Mouse (Mus musculus): ENCODE results near the gene Bdh1. TPM values are rescaled to one million over a fixed set of nuclear protein-coding genes. Genes with fewer than 3 reads are reported as not detected.

The Bdh1 gene
- total RNA-seq, 2 experiments from 2014 or later = 0.56 to 1.5 TPM

- no peak for ATAC-seq (ENCODE audit: poor library complexity, severe bottlenecking)
Measured at GRCm38 (mm10) chr16:31428335-31428674, 6.2 kb downstream of the Bdh1 start.

DNA sequence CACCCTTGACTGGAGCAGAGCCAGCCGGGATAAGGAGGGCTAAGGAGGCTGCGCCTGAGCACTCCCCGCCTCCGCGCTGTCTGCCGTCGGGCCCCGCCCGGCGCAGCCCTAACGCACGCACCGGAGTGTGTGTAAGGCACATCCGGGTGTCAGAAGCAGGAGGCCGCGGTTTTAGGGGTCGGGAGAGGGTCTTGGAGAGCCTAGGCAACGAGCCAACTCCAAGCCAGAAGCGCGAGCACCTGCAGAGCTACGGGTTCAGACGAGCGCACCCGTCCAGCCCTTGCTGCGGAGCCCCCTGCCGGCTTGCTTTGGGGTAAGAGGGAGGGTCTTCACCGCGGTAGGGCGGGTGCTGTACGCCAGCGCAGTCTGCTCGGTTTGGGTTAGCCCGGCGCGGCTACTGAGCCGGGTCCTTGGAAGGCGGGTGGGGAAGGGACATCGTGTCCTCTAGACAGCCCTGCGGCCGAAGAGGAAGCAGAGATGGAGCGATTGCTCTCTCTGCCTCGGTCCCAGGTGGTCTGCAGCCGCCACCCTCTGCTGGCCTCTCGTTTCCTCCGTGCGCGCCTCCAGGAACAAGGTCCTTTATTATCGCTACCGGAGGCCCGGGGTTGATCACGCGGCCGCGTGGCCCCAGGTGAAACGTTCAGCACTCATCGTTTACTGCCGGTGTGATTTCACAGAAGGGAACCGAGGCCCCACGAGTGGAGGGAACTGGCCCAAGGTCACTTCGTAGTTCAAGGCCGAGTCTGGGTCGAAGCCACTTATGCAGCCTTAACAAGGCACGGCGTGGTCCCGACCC, 6.8 kb downstream of the Bdh1 start:
- peak; percentile 31; the same call in 1 of the 2 replicates for ATAC-seq (ENCODE audit: poor library complexity, severe bottlenecking)

DNA sequence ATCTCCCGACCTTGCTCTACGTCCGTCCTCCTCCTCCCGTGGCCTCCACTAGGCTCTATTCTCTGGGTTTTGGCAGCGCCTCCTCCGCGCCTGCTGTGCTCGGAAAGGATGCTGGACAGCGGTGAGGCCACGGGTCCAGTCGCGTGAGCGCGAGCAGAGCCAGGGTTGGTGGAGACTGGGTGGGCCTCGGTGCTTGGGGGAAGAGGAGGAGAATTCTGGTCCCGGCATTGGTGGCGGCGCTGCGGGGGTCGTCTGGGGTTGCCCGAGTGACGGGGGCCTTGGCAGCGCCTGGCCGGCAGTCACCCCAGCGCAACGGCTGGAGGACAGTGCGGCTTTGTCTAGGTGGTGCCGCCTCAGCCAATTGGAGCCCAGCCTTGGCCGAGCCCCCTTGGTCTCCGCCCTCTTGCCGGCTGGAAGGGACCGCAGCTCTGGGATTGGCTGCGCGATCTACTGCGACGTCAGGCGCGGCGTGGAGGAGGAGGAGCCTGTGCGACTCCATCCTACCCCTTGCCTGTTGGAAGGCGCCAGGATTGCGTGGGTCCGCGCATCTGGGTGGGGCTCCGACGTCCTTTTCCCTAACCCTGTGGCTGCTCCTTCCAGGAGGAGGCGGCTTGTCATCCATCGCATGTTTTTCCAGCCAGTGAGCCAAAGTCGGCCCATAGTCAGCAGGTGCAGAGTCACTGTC, 7.5 kb downstream of the Bdh1 start:
- ATAC-seq (ENCODE audit: poor library complexity, severe bottlenecking) = peak; percentile 78

DNA sequence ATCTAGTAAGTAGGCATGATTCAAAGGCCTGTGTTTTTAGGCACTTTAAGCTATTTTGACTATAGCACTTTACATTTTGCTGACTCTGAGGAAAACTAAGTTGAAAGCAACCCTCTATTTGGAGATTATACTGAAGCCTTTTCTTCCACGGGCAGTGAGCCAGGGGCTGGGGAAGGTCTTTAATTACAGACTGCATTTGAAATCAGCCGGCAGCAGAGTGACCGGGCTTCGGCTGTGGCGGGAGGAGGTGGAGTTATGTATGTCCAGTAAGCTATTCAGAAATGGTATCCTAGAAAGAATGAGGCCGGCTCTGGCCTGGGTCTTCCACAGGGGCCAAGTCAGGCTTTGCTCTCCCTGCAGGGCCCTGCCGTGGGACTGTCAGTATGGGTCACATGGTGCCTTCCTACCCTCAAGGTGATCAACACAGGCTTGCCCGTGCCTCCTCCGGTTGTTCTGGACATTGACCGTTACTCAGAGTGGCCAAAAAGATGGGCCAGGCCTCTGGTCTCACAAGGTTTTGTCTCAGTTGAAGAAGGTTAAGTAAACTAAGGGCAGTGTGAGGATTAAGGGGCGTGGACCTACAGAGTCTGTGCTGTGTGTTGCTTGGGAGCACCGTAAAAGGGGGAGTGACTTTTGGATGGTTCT, 11.5 kb downstream of the Bdh1 start:
- ATAC-seq (ENCODE audit: poor library complexity, severe bottlenecking) = no peak

DNA sequence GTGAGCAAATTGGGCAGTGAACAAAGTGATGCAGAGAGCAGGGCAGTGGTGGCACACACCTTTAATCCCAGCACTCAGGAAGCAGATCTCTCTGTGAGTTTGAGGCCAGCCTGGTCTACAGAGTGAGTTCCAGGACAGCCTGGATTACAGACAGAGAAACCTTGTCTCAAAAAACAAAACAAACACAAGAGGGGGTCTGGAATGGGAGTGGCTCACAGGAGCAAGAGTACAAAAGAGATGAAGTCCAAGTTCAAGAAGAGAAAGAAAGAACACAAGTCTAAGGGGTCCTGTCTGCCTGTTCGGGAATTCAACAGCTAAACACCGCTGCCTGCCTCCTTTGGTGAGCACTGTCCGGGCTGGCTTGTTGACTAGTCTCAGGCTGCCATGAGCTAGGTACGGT, 13.1 kb downstream of the Bdh1 start:
- ATAC-seq (ENCODE audit: poor library complexity, severe bottlenecking) = no peak

GRCm38 (mm10) chr16:31436085-31436484, 14.0 kb downstream of the Bdh1 start:
- no peak for ATAC-seq (ENCODE audit: poor library complexity, severe bottlenecking)

- no peak for ATAC-seq (ENCODE audit: poor library complexity, severe bottlenecking)
Measured at GRCm38 (mm10) chr16:31437358-31437757, 15.3 kb downstream of the Bdh1 start.

GRCm38 (mm10) chr16:31439529-31439928, 17.4 kb downstream of the Bdh1 start:
- ATAC-seq (ENCODE audit: poor library complexity, severe bottlenecking) = no peak

DNA sequence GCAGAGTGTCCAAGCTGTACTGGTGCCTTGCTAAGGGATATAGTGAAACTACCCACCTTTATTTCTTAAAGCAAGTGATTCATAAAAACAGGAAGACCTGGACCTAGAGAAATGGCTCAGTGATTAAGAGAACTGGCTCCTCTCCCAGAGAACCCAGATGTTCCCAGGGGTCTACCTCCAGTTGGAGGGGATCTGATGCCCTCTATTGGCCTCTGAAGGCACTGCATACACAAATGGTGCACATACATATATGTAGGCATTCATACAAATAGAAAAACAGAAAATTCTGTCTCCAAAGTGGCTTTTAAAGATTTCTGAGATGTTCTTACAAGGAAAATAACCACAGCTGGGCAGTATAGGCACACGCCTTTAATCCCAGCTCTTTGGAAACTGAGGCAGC, 18.0 kb downstream of the Bdh1 start:
- ATAC-seq (ENCODE audit: poor library complexity, severe bottlenecking) = no peak

GRCm38 (mm10) chr16:31444521-31444920, 22.4 kb downstream of the Bdh1 start:
- no peak for ATAC-seq (ENCODE audit: poor library complexity, severe bottlenecking)

GRCm38 (mm10) chr16:31446067-31446853, 24.2 kb downstream of the Bdh1 start:
- no peak for ATAC-seq (ENCODE audit: poor library complexity, severe bottlenecking)

DNA sequence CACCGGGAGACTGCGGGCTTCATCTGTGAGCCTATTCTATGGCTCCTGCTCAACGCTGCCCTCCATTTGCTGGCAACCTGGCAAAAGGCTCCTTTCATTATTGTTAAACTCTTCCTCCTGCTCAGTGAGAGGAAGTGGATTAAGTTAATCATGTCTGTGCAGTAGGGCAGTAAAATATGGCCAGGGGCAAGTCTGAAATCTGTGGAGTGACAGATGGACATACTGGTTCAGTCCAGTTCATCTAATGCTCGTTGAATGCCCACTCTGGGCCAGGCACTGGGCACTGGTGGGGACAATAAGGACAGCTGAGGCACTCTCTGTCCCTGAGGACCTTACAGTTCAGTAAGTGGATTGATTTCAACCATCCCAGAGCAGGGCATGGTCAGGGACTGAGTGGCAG, 27.9 kb downstream of the Bdh1 start:
- ATAC-seq (ENCODE audit: poor library complexity, severe bottlenecking) = no peak

GRCm38 (mm10) chr16:31451235-31451634, 29.2 kb downstream of the Bdh1 start:
- ATAC-seq (ENCODE audit: poor library complexity, severe bottlenecking) = no peak

DNA sequence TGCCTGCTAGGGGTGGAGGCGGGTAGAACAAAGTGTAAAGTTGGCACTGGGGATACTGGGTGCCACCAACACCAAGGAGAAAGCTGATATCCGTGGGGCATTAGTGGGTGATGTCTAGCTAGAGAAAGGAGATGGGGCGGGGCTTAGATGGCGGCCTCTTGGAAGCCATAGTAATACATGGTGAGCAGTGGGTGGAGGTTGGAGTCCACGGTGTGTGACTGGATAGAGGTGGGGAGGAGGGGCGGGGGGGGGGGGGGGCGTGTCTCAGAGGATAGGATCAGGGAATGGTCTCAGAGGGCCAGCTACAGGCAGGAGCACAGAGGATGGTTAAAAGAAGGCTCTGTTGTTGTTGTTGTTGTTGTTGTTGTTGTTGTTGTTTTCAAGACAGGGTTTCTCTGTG, 30.4 kb downstream of the Bdh1 start:
- ATAC-seq (ENCODE audit: poor library complexity, severe bottlenecking) = no peak

DNA sequence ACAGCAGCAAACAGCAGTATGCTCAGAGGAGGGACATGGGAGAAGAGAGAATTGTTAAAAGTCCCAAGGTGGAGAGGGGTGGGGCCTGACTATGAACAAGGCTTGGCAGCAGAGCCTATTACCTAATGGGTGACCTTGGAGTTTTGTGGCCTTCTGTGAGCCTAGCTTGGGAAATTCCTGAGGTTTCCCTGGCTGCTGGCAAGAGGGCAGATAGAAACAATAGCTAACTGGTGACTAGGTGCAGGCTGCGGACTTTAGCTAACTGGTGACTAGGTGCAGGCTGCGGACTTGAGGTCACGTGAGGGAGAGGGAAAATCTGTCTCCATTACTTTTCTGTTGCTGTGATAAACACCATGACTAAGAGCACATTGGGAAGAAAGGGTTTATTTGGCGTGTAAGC, 31.9 kb downstream of the Bdh1 start:
- no peak for ATAC-seq (ENCODE audit: poor library complexity, severe bottlenecking)

DNA sequence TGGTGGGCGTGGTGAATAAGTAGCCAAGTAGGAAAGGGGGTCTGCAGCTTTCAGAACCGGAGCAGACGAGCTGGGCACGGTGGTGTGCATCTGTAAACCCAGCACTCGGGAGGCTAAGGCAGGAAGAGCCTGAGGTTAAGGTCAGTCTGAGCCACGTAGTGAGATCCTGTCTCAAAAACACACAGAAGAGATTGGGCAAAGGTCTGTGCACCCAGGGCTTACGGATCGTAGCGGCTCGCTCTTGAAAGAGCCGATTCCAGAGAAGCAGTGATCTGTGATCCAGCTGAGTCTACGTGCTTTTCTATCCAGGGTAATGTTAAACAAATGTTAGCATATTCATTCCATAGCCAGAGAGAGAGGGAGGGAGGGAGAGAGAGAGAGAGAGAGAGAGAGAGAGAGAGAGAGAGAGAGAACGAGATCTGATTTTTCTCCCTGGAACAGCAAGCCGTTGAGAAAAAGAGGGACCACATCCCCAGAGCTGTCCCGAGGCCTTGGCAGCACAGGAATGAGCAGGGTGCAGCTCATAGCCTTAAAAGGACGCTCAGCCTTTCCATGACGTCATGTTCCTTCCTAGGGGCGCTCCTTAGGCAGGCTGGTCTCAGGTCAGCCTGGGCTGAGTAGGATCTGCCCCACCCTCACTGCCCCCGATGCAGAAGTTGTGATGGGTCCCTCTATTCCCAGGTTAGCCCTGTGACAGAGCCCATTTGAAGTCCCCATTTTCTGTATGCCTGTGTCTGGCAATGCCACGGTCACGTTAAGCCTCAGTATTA, 33.4 kb downstream of the Bdh1 start:
- ATAC-seq (ENCODE audit: poor library complexity, severe bottlenecking) = no peak

DNA sequence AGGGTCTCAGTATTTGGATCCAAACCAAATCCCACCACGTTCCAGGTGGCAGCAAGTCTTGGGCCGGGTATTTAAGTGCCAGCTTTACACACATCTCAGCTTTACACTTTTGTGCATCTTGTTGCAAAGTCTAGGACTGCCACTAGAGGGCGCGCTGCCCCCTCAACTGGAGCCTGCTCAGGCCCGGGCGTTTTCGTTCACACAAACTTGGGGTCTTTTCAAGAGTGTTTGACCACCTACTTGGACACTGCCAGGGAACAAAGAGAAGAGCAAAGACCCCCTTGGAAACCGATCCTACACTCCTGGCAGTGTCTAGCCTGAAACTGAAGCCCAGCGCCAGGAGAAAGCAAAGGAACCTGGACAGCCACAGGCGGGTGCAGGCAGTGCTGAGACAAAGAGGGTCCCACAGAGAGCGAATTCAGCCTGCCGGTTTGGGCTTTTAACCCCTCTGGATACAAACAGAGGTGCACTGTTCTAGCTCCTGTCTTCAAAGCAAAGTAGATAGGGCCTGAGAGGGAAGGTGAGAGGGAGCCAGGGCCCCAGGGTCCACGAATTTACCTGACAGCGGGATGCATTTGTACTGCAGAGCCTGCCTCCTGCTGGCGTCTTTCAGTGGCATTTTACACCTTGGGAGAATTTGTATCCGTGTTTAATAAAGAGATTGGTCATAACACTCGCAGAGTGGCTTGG, 36.3 kb downstream of the Bdh1 start:
- 0 out of 2 replicates have a peak, but pooled peaks have one; percentile 40 for ATAC-seq (ENCODE audit: poor library complexity, severe bottlenecking)

DNA sequence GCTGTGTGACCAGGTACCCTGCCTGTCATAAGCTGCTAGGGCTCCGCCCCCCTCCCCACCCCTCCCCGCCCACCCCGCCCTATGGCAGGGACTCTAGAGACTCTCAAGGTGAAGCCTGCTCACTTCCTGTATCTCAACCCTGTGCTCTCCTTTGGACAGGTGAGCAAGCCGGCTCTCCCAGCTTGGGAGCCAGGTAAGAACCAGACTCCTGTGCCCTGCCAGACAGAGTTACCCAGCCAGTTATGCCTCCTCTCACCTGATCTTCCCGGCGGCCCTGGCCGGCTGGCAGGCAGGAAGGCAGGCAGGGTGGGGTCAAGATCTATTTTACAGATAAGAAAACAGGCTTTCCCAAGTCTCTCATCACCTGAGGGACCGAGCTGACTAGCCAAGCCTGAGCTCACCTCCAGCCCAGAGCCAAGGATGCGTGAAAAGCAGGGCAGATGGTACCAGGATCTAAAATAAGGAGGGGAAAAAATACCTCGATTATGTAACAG, 37.9 kb downstream of the Bdh1 start:
- no peak for ATAC-seq (ENCODE audit: poor library complexity, severe bottlenecking)

- no peak for ATAC-seq (ENCODE audit: poor library complexity, severe bottlenecking)
Measured at GRCm38 (mm10) chr16:31460506-31460905, 38.4 kb downstream of the Bdh1 start.

GRCm38 (mm10) chr16:31461046-31461445, 39.0 kb downstream of the Bdh1 start:
- ATAC-seq (ENCODE audit: poor library complexity, severe bottlenecking) = no peak

Data from megakaryocyte, adult 5-6 weeks (primary cell).